Mouse (Mus musculus) neural tube, embryonic 10.5 days (tissue): Measurements from ENCODE around the gene Med31.
"Not testable (repeated sequence)": the region's sequence is repeated elsewhere in the genome, so short reads cannot be mapped to it uniquely, and the experiment has no call there.

ENCODE experiments used
- DNase-seq: peaks from one replicate; pipeline ENCODE4 v3.0.0-alpha.2; 2017; ENCODE audit warnings: low spot score; ENCODE audit errors: extremely low spot score

The Med31 gene

GRCm38 (mm10) chr11:72205256-72205655 lies 10.1 kb downstream of the Med31 start:
- no peak for DNase-seq

- DNase-seq: no peak
Measured at GRCm38 (mm10) chr11:72203440-72203839, 12.0 kb downstream of the Med31 start.

GRCm38 (mm10) chr11:72196506-72196905 lies 18.9 kb downstream of the Med31 start:
- DNase-seq: no peak

GRCm38 (mm10) chr11:72194259-72194658 lies 21.1 kb downstream of the Med31 start:
- no peak for DNase-seq

- DNase-seq: no peak
Measured at GRCm38 (mm10) chr11:72190857-72191256, 24.5 kb downstream of the Med31 start.

- DNase-seq: no peak
Measured at GRCm38 (mm10) chr11:72184252-72184651, 31.1 kb downstream of the Med31 start.

GRCm38 (mm10) chr11:72181136-72181535 lies 34.3 kb downstream of the Med31 start:
- no peak for DNase-seq

GRCm38 (mm10) chr11:72180556-72180955 lies 34.8 kb downstream of the Med31 start:
- DNase-seq: no peak

- no peak for DNase-seq
Measured at GRCm38 (mm10) chr11:72176553-72176952, 38.8 kb downstream of the Med31 start.

GRCm38 (mm10) chr11:72175966-72176365 lies 39.4 kb downstream of the Med31 start:
- no peak for DNase-seq

- no peak for DNase-seq
Measured at GRCm38 (mm10) chr11:72174721-72175120, 40.7 kb downstream of the Med31 start.

- DNase-seq: no peak
Measured at GRCm38 (mm10) chr11:72173506-72173905, 41.9 kb downstream of the Med31 start.

- not testable (repeated sequence) for DNase-seq
Measured at GRCm38 (mm10) chr11:72171906-72172305, 43.5 kb downstream of the Med31 start.

- no peak for DNase-seq
Measured at GRCm38 (mm10) chr11:72169871-72170270, 45.5 kb downstream of the Med31 start.

GRCm38 (mm10) chr11:72163198-72163597 lies 52.2 kb downstream of the Med31 start:
- DNase-seq: no peak
